14 mouse cellular contexts compared by ENCODE assay signal in the genomic region with DNA sequence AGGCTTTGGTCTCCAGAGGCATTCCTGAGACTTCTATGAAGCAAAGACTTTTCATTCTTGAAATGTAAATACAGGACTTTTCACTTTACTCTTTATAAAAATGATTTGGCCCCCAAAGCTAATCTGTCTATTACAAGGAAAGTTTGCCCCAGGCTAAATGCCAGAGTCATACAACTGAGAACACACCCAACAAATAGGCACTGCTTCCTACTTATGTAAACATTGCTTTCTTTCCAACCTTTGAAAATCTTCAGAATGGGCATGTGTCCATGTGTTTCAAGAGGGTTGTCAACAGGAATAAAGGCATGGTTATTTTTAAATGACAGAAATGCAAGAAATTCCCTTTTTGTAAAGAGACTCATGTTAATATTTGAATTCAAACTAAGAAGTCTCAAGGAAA.
"Had no signal": no experiment of that assay in that cellular context is flagged by ENCODE, and none has a peak within 500 bp of the region (broad histone marks: within the 10 kb centered on the region; RNA-seq: fewer than 3 reads in every experiment).

No protein-coding gene starts in this region.

- H3K9ac ChIP-seq: liver, embryonic 13.5 days; liver, postnatal 0 days; neural tube, embryonic 15.5 days had no signal

- H3K36me3 ChIP-seq: liver, embryonic 13.5 days; midbrain, embryonic 10.5 days; neural tube, embryonic 15.5 days had no signal

- H3K27me3 ChIP-seq: liver, embryonic 13.5 days; neural tube, embryonic 15.5 days had no signal

- H3K4me1 ChIP-seq: liver, embryonic 13.5 days; neural tube, embryonic 15.5 days had no signal

- DNase-seq: kidney, adult 8-10 months; kidney, postnatal 25 days; layer of hippocampus, adult 9-11 months; left cerebral cortex, postnatal 4 days; liver, embryonic 13.5 days; liver, postnatal 0 days; midbrain, embryonic 14.5 days; right cerebral cortex, adult 18-20 months; right cerebral cortex, postnatal 25 days; thymus, postnatal 36 days had no signal

- H3K4me2 ChIP-seq: liver, embryonic 13.5 days; neural tube, embryonic 15.5 days had no signal

- H3K27ac ChIP-seq: liver, embryonic 13.5 days; midbrain, embryonic 10.5 days; neural tube, embryonic 15.5 days had no signal

- ATAC-seq: intestine, postnatal 0 days; liver, postnatal 0 days had no signal

- H3K4me3 ChIP-seq: liver, embryonic 13.5 days; midbrain, embryonic 10.5 days; myocyte; neural tube, embryonic 15.5 days had no signal
